Mouse (Mus musculus) brain, embryonic 14.5 days (tissue): ENCODE measurements at regions not wholly inside any gene's neighbourhood (a gene's known extent, or its start where the extent isn't known, plus 50 kb on each side); places are given as distances from the start of the nearest gene placed in this dataset.

Experiments used
- CTCF ChIP-seq: fragments of 200-500 bp; IDR thresholded peaks from 2 replicates; pipeline ENCODE4 v1.5.1; 2012; ENCODE audit warnings: inconsistent platforms, mild to moderate bottlenecking, moderate library complexity, borderline replicate concordance; ENCODE audit not compliant: insufficient read depth, insufficient read length; ENCODE audit errors: extremely low read depth
- POLR2A ChIP-seq: fragments of 200-500 bp; IDR thresholded peaks from 2 replicates; pipeline ENCODE4 v1.6.1; 2012; ENCODE audit warnings: mild to moderate bottlenecking, inconsistent platforms, borderline replicate concordance; ENCODE audit not compliant: poor library complexity, insufficient read depth, insufficient read length, severe bottlenecking; ENCODE audit errors: extremely low read depth

GRCm38 (mm10) chr3:35232487-35232886 lies 521.4 kb upstream of the Atp11b start:
- no peak for TF ChIP-seq POLR2A
- TF ChIP-seq CTCF = no peak
